Comparison of ENCODE assay signal across 22 mouse cellular contexts in the genomic region with DNA sequence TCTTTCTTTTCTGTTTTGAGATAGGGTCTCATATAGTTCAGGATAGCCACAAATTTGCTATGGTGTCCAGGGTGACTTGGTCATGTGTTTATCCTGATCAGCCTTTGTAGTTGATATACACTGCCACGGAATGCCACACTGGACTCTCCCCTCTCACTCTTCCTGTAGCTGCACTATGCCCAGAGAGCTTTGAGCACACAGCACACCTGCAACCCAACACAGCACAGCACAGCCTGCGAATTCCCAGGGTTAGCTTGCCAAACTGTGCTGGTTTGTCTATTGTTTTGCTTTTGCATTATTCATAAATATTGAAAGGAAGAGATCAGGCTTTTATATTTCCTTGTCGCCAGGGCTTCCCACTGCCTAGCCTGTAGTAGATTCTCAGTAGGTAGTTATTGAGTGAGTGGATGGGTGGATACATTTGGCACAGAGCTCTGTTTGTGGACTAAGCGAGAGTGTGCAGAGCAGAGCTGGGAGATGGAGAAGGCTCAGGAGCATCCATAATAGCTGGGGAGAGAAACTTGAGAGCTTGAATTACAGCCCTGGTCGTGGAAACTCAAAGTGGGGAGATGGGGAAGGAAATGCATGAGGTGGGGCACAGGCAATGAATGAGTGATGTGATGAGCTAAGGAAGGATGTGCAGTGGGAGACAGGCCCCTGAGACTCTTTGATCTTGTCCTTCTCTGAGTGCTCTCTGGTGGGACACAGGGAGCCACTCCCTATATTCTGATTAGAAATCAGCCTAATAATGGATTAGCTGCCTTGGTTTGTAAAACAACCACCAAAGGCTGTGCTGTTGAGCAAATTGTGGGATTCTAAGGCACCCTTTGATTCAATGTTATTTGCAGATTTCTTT.
DNase-seq lines count a peak whose midpoint lies in the region; ATAC-seq and TF ChIP-seq lines count a peak whose summit lies in the region.
"Had no signal": no experiment of that assay in that cellular context is flagged by ENCODE, and none has a peak within 500 bp of the region (broad histone marks: within the 10 kb centered on the region; RNA-seq: fewer than 3 reads in every experiment).

No protein-coding gene starts in this region.

- peak; percentile 60 for DNase-seq in midbrain, embryonic 11.5 days (ENCODE audit: low spot score, missing footprints)
- no peak for DNase-seq in midbrain, embryonic 10.5 days (ENCODE audit: low spot score)
- no peak for DNase-seq in cerebellum, adult 11 months
- DNase-seq in gastrocnemius, adult 2 months: no peak
- no peak for DNase-seq in cerebellum, adult 8-10 months
- DNase-seq: adrenal gland, postnatal 36 days; kidney, adult 8-10 months; left cerebral cortex, postnatal 4 days; liver, postnatal 0 days; thymus, adult 2 months; thymus, postnatal 36 days had no signal

- 32% methylated on average over 5 of the region's 5 CpGs for WGBS in forebrain, embryonic 13.5 days
- 48% methylated on average over 5 of the region's 5 CpGs for WGBS in forebrain, embryonic 12.5 days
- 56% methylated on average over 5 of the region's 5 CpGs for WGBS in midbrain, embryonic 11.5 days
- 64% methylated on average over 5 of the region's 5 CpGs for WGBS in midbrain, embryonic 10.5 days
- 33% methylated on average over 5 of the region's 5 CpGs for WGBS in midbrain, embryonic 13.5 days

- no peaks in the 10 kb centered on the region; the same call in 1 of the 2 replicates for H3K9me3 ChIP-seq in forebrain, embryonic 13.5 days (replicated peaks)
- H3K9me3 ChIP-seq in forebrain, embryonic 12.5 days: peaks cover 5% of the 10 kb centered on the region; the same call in 1 of the 2 replicates
- H3K9me3 ChIP-seq in midbrain, embryonic 11.5 days (ENCODE audit: control insufficient read depth, low read length): no peaks in the 10 kb centered on the region
- peaks cover 9% of the 10 kb centered on the region; the same call in 1 of the 2 replicates for H3K9me3 ChIP-seq in midbrain, embryonic 10.5 days (replicated peaks)
- no peaks in the 10 kb centered on the region for H3K9me3 ChIP-seq in midbrain, embryonic 13.5 days
- H3K9me3 ChIP-seq: heart, embryonic 10.5 days; heart, embryonic 15.5 days; intestine, embryonic 15.5 days; liver, embryonic 12.5 days had no signal

- H3K9ac ChIP-seq in forebrain, embryonic 13.5 days: no peak overlapping the region
- H3K9ac ChIP-seq in forebrain, embryonic 12.5 days: no peak overlapping the region
- no peak overlapping the region for H3K9ac ChIP-seq in midbrain, embryonic 11.5 days (ENCODE audit: low read length)
- no peak overlapping the region for H3K9ac ChIP-seq in midbrain, embryonic 13.5 days (replicated peaks)
- H3K9ac ChIP-seq: heart, embryonic 15.5 days; intestine, embryonic 15.5 days; liver, embryonic 12.5 days; liver, postnatal 0 days had no signal

- no peak overlapping the region for H3K4me2 ChIP-seq in forebrain, embryonic 13.5 days
- no peak overlapping the region for H3K4me2 ChIP-seq in forebrain, embryonic 12.5 days
- no peak overlapping the region for H3K4me2 ChIP-seq in midbrain, embryonic 11.5 days
- H3K4me2 ChIP-seq in midbrain, embryonic 13.5 days (replicated peaks): no peak overlapping the region
- H3K4me2 ChIP-seq: heart, embryonic 15.5 days; intestine, embryonic 15.5 days; liver, embryonic 12.5 days had no signal

- intact Hi-C loops in gastrocnemius, adult 2 months (cut with DNase I): no loop called here

- no peak overlapping the region for H3K27ac ChIP-seq in forebrain, embryonic 13.5 days
- H3K27ac ChIP-seq in forebrain, embryonic 12.5 days: no peak overlapping the region
- no peak overlapping the region for H3K27ac ChIP-seq in midbrain, embryonic 11.5 days (ENCODE audit: low read depth, low read length)
- H3K27ac ChIP-seq in midbrain, embryonic 10.5 days (replicated peaks): no peak overlapping the region
- peak overlapping the region; percentile 41 for H3K27ac ChIP-seq in midbrain, embryonic 13.5 days
- no peak overlapping the region for H3K27ac ChIP-seq in gastrocnemius, adult 2 months
- H3K27ac ChIP-seq: heart, embryonic 10.5 days; heart, embryonic 15.5 days; intestine, embryonic 15.5 days; kidney, postnatal 0 days; liver, embryonic 12.5 days had no signal

- peak; percentile 62; the same call in 1 of the 2 replicates for ATAC-seq in forebrain, embryonic 13.5 days
- no peak for ATAC-seq in forebrain, embryonic 12.5 days (ENCODE audit: low FRiP score)
- ATAC-seq in midbrain, embryonic 11.5 days (ENCODE audit: low FRiP score): no peak
- peak; percentile 65 for ATAC-seq in midbrain, embryonic 13.5 days
- ATAC-seq: hindbrain, embryonic 16.5 days; intestine, embryonic 15.5 days; liver, embryonic 12.5 days; liver, postnatal 0 days; Patski had no signal

- H3K36me3 ChIP-seq in forebrain, embryonic 13.5 days (ENCODE audit: poor library complexity, severe bottlenecking): no peaks in the 10 kb centered on the region
- H3K36me3 ChIP-seq in forebrain, embryonic 12.5 days (replicated peaks): no peaks in the 10 kb centered on the region
- no peaks in the 10 kb centered on the region for H3K36me3 ChIP-seq in midbrain, embryonic 11.5 days (ENCODE audit: control insufficient read depth, insufficient read depth, low read length)
- H3K36me3 ChIP-seq in midbrain, embryonic 10.5 days: 0 out of 2 replicates have a peak, but pooled peaks cover 7% of the 10 kb centered on the region
- H3K36me3 ChIP-seq in midbrain, embryonic 13.5 days: no peaks in the 10 kb centered on the region
- H3K36me3 ChIP-seq: heart, embryonic 15.5 days; intestine, embryonic 15.5 days; liver, embryonic 12.5 days had no signal

- H3K4me3 ChIP-seq in forebrain, embryonic 13.5 days: no peak overlapping the region
- H3K4me3 ChIP-seq in forebrain, embryonic 12.5 days (replicated peaks): no peak overlapping the region
- H3K4me3 ChIP-seq in midbrain, embryonic 11.5 days (ENCODE audit: low read depth, low read length): no peak overlapping the region
- H3K4me3 ChIP-seq in midbrain, embryonic 10.5 days: no peak overlapping the region
- no peak overlapping the region for H3K4me3 ChIP-seq in midbrain, embryonic 13.5 days (replicated peaks)
- H3K4me3 ChIP-seq in gastrocnemius, adult 2 months: no peak overlapping the region
- H3K4me3 ChIP-seq: heart, embryonic 10.5 days; heart, embryonic 15.5 days; intestine, embryonic 15.5 days; liver, embryonic 12.5 days had no signal

- H3K4me1 ChIP-seq in forebrain, embryonic 13.5 days: peaks cover 14% of the 10 kb centered on the region
- peaks cover 8% of the 10 kb centered on the region for H3K4me1 ChIP-seq in forebrain, embryonic 12.5 days
- peaks cover 2% of the 10 kb centered on the region; the same call in 1 of the 2 replicates for H3K4me1 ChIP-seq in midbrain, embryonic 11.5 days (ENCODE audit: control insufficient read depth, insufficient read depth, low read length)
- peaks cover 11% of the 10 kb centered on the region for H3K4me1 ChIP-seq in midbrain, embryonic 10.5 days
- H3K4me1 ChIP-seq in midbrain, embryonic 13.5 days (replicated peaks): peaks cover 21% of the 10 kb centered on the region
- H3K4me1 ChIP-seq: heart, embryonic 10.5 days; heart, embryonic 15.5 days; intestine, embryonic 15.5 days had no signal

- H3K27me3 ChIP-seq in forebrain, embryonic 13.5 days: no peaks in the 10 kb centered on the region
- H3K27me3 ChIP-seq in forebrain, embryonic 12.5 days: no peaks in the 10 kb centered on the region
- H3K27me3 ChIP-seq in midbrain, embryonic 11.5 days (ENCODE audit: control insufficient read depth, insufficient read depth, low read length): no peaks in the 10 kb centered on the region
- H3K27me3 ChIP-seq in midbrain, embryonic 10.5 days (ENCODE audit: low read depth, poor library complexity, severe bottlenecking): no peaks in the 10 kb centered on the region
- H3K27me3 ChIP-seq in midbrain, embryonic 13.5 days: no peaks in the 10 kb centered on the region
- H3K27me3 ChIP-seq: CH12.LX; heart, embryonic 15.5 days; intestine, embryonic 15.5 days; liver, embryonic 12.5 days; Patski had no signal

- TF ChIP-seq CTCF in gastrocnemius, adult 2 months (IDR thresholded peaks at IDR 0.05): no peak

Comparison
In these comparisons a context has a peak if more than half of its experiments do, and no peak if none do; other contexts are left out.
1. ATAC-seq: peak in forebrain, embryonic 13.5 days (single experiment) and midbrain, embryonic 13.5 days (single experiment); none in forebrain, embryonic 12.5 days (single experiment) and midbrain, embryonic 11.5 days (single experiment).